Mouse (Mus musculus) CH12.LX (cell line): ENCODE measurements around the gene Crtc3.
A peak's percentile ranks its signal among the peaks of the same experiment; 100 is the strongest.

Experiments
- BHLHE40 ChIP-seq: IDR thresholded peaks from 2 replicates; pipeline ENCODE4 v1.6.1; 2011; ENCODE audit warnings: mild to moderate bottlenecking, low read depth, low read length, improper control_type of control experiment
- CTCF ChIP-seq, 2 experiments: IDR thresholded peaks in 1 of 2; conservative IDR thresholded peaks in 1 of 2; 2 replicates each; pipeline ENCODE4 v1.5.1; 2011 to 2012; ENCODE audit warnings: low read depth in 2 of 2, low read length in 2 of 2, improper control_type of control experiment in 1 of 2, inconsistent platforms in 1 of 2, mild to moderate bottlenecking in 1 of 2, moderate library complexity in 1 of 2
- ELF1 ChIP-seq: IDR thresholded peaks from 2 replicates; pipeline ENCODE4 v1.6.1; 2014; ENCODE audit warnings: low read depth, mild to moderate bottlenecking, inconsistent platforms, low read length, improper control_type of control experiment
- MAZ ChIP-seq: IDR thresholded peaks from 2 replicates; pipeline ENCODE4 v1.6.1; 2012; ENCODE audit warnings: low read depth, mild to moderate bottlenecking, inconsistent platforms, low read length, improper control_type of control experiment, moderate library complexity
- MXI1 ChIP-seq: IDR thresholded peaks from 2 replicates; pipeline ENCODE4 v1.6.1; 2011; ENCODE audit warnings: mild to moderate bottlenecking, low read depth, low read length, improper control_type of control experiment
- MYC ChIP-seq: IDR thresholded peaks from 2 replicates; pipeline ENCODE4 v1.6.1; 2011; ENCODE audit warnings: low read depth, mild to moderate bottlenecking, improper control_type of control experiment, low read length
- TCF12 ChIP-seq: IDR thresholded peaks from 2 replicates; pipeline ENCODE4 v1.6.1; 2014; ENCODE audit warnings: low read depth, mild to moderate bottlenecking, inconsistent platforms, low read length, improper control_type of control experiment
- UBTF ChIP-seq: IDR thresholded peaks from 2 replicates; pipeline ENCODE4 v1.6.1; 2012; ENCODE audit warnings: low read depth, mild to moderate bottlenecking, inconsistent platforms, low read length, improper control_type of control experiment, moderate library complexity

- TF ChIP-seq MAZ (no peak), MXI1 (no peak), CTCF (conservative IDR thresholded peaks at IDR 0.05 in 1 of 2, IDR thresholded peaks at IDR 0.05 in 1 of 2; ENCODE audit: low read depth in 2 of 2, low read length in 2 of 2) (no peak), UBTF (no peak), MYC (no peak), TCF12 (0 out of 2 replicates have a peak, but pooled peaks have one; percentile 19), BHLHE40 (no peak), ELF1 (peak; percentile 60)
Measured at GRCm38 (mm10) chr7:80575750-80576149, 112.9 kb downstream of the Crtc3 start.
